Mouse (Mus musculus): ENCODE data around the gene Elmod1. TPM values are rescaled to one million over a fixed set of nuclear protein-coding genes. Genes with fewer than 3 reads are reported as not detected.

Elmod1 gene
- polyA plus RNA-seq, 1 experiment from 2014 or later, result 0.63 TPM

GRCm38 (mm10) chr9:53973929-53974327, 1.2 kb downstream of the Elmod1 start:
- WGBS, result 22% methylated on average over 13 of the region's 13 CpGs
- H3K27me3 ChIP-seq (ENCODE audit: control insufficient read depth, insufficient read depth, low read length), result peaks cover 6% of the 10 kb centered on the region; the same call in 1 of the 2 replicates
- no peak overlapping the region for H3K9ac ChIP-seq (replicated peaks; ENCODE audit: low read length)
- H3K4me1 ChIP-seq (ENCODE audit: control insufficient read depth, insufficient read depth, low read length), result no peaks in the 10 kb centered on the region; the same call in 1 of the 2 replicates
- peak overlapping the region; percentile 53 for H3K4me3 ChIP-seq (ENCODE audit: low read depth, low read length)
- H3K27ac ChIP-seq (replicated peaks; ENCODE audit: low read depth, low read length), result no peak overlapping the region
- DNase-seq (ENCODE audit: low spot score) (peak; percentile 17), ATAC-seq (replicated peaks; ENCODE audit: insufficient number of reproducible peaks, low FRiP score, low TSS enrichment, low read depth) (no peak)
- no peaks in the 10 kb centered on the region for H3K36me3 ChIP-seq (replicated peaks; ENCODE audit: control insufficient read depth, insufficient read depth, low read depth, low read length)
- peak overlapping the region; percentile 95 for H3K4me2 ChIP-seq (ENCODE audit: low read depth, low read length)
- H3K9me3 ChIP-seq (replicated peaks; ENCODE audit: control insufficient read depth, low read length), result no peaks in the 10 kb centered on the region

GRCm38 (mm10) chr9:53973241-53973640, 1.9 kb downstream of the Elmod1 start:
- H3K9me3 ChIP-seq (replicated peaks; ENCODE audit: control insufficient read depth, low read length), result no peaks in the 10 kb centered on the region
- peaks cover 6% of the 10 kb centered on the region; the same call in 1 of the 2 replicates for H3K27me3 ChIP-seq (ENCODE audit: control insufficient read depth, insufficient read depth, low read length)
- no peak overlapping the region for H3K4me2 ChIP-seq (ENCODE audit: low read depth, low read length)
- no peaks in the 10 kb centered on the region for H3K36me3 ChIP-seq (replicated peaks; ENCODE audit: control insufficient read depth, insufficient read depth, low read depth, low read length)
- H3K4me1 ChIP-seq (ENCODE audit: control insufficient read depth, insufficient read depth, low read length), result no peaks in the 10 kb centered on the region; the same call in 1 of the 2 replicates
- no peak overlapping the region for H3K4me3 ChIP-seq (ENCODE audit: low read depth, low read length)
- H3K9ac ChIP-seq (replicated peaks; ENCODE audit: low read length), result no peak overlapping the region
- DNase-seq (ENCODE audit: low spot score), result no peak
- H3K27ac ChIP-seq (replicated peaks; ENCODE audit: low read depth, low read length), result no peak overlapping the region
- no peak for ATAC-seq (replicated peaks; ENCODE audit: insufficient number of reproducible peaks, low FRiP score, low TSS enrichment, low read depth)
- 41% methylated on average over 5 of the region's 5 CpGs for WGBS

DNA sequence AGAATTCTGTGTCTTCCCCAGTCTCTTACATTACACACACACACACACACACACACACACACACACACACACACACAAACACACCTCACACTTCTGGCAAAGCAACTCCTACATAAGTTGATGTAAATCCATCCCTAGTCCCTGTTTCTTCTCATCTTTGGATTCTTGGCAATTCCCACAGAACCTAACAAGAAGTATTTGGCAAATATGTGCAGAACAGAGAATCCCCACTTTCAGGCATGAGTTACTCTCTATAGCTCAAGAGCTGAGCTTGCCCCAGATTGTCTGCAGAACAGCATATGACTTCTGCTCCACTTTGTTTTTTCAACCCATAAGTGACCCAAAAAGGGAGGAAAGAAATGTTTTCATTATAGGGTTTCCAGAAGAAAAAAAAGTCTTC, 2.7 kb downstream of the Elmod1 start:
- peaks cover 6% of the 10 kb centered on the region; the same call in 1 of the 2 replicates for H3K27me3 ChIP-seq (ENCODE audit: control insufficient read depth, insufficient read depth, low read length)
- ATAC-seq (replicated peaks; ENCODE audit: insufficient number of reproducible peaks, low FRiP score, low TSS enrichment, low read depth) (no peak), DNase-seq (ENCODE audit: low spot score) (no peak)
- H3K27ac ChIP-seq (replicated peaks; ENCODE audit: low read depth, low read length), result no peak overlapping the region
- H3K36me3 ChIP-seq (replicated peaks; ENCODE audit: control insufficient read depth, insufficient read depth, low read depth, low read length), result no peaks in the 10 kb centered on the region
- H3K9ac ChIP-seq (replicated peaks; ENCODE audit: low read length), result no peak overlapping the region
- no peak overlapping the region for H3K4me2 ChIP-seq (ENCODE audit: low read depth, low read length)
- no peaks in the 10 kb centered on the region for H3K9me3 ChIP-seq (replicated peaks; ENCODE audit: control insufficient read depth, low read length)
- no peaks in the 10 kb centered on the region; the same call in none of the 2 replicates for H3K4me1 ChIP-seq (ENCODE audit: control insufficient read depth, insufficient read depth, low read length)
- H3K4me3 ChIP-seq (ENCODE audit: low read depth, low read length), result no peak overlapping the region

DNA sequence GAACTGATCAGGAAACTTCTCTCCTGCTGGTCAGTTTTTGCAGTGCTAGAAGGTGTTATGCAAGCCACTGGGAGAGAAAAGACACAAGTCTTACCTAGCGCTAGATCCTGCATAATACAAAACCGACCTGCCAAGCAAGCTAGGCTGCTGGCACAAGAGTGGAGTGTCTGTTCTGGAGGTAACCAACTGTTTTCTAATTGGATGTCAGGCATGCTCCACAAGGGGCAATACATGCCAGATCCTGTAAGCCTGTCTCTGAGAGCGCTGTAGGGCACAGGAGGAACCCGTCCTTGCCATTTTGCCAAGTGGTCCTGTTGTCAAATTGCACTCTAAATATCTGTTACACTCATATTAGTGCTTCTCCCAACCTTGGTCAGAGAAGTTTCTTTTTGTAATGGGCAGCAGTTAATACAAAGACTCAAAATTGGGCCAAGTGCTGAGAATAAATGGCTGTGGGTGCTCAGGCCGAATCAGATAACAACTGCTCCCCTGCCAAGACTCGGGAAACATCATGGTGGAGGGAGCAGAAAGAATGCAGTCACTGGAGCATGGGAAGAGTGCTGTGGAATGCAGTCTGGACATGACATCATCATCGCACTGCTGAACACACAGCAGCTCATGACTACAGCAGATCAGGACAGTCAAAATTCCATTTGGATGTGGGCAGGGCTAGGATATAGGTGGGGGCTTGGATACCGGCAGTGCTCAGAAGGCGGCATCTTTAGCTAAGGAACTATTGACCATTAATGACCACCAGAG, 7.3 kb downstream of the Elmod1 start:
- DNase-seq (ENCODE audit: low spot score) (no peak), ATAC-seq (replicated peaks; ENCODE audit: insufficient number of reproducible peaks, low FRiP score, low TSS enrichment, low read depth) (no peak)
- Histone ChIP-seq H3K27ac (replicated peaks; ENCODE audit: low read depth, low read length) (no peak overlapping the region), H3K36me3 (replicated peaks; ENCODE audit: control insufficient read depth, insufficient read depth, low read depth, low read length) (no peaks in the 10 kb centered on the region), H3K4me3 (ENCODE audit: low read depth, low read length) (no peak overlapping the region), H3K27me3 (ENCODE audit: control insufficient read depth, insufficient read depth, low read length) (no peaks in the 10 kb centered on the region), H3K9ac (replicated peaks; ENCODE audit: low read length) (no peak overlapping the region), H3K9me3 (replicated peaks; ENCODE audit: control insufficient read depth, low read length) (no peaks in the 10 kb centered on the region), H3K4me2 (ENCODE audit: low read depth, low read length) (no peak overlapping the region), H3K4me1 (ENCODE audit: control insufficient read depth, insufficient read depth, low read length) (no peaks in the 10 kb centered on the region; the same call in 1 of the 2 replicates)
- WGBS, result 62% methylated on average over 9 of the region's 9 CpGs

DNA sequence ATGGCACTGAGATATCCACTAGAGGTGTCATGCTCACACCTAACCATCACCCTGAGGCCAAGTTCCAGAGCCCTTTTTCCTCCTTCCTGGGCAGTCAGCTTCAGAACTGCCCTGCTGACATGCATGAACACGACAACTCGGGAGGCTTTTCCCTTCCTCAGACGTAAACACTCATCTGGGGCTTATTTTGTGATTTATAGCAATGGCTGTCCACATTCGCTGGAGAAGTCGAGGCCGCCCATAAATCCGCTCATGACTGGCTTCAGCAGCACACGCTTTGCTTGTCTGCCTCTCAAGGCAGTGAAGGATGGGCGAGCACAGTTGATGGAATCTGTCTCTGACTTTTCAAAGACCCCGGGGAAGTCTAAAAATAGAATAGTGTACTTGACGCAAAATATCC, 18.1 kb downstream of the Elmod1 start:
- Histone ChIP-seq H3K27ac (replicated peaks; ENCODE audit: low read depth, low read length) (no peak overlapping the region), H3K4me3 (ENCODE audit: low read depth, low read length) (no peak overlapping the region), H3K36me3 (replicated peaks; ENCODE audit: control insufficient read depth, insufficient read depth, low read depth, low read length) (no peaks in the 10 kb centered on the region), H3K4me1 (ENCODE audit: control insufficient read depth, insufficient read depth, low read length) (no peaks in the 10 kb centered on the region), H3K4me2 (ENCODE audit: low read depth, low read length) (no peak overlapping the region), H3K9me3 (replicated peaks; ENCODE audit: control insufficient read depth, low read length) (no peaks in the 10 kb centered on the region), H3K9ac (replicated peaks; ENCODE audit: low read length) (no peak overlapping the region), H3K27me3 (ENCODE audit: control insufficient read depth, insufficient read depth, low read length) (no peaks in the 10 kb centered on the region)
- WGBS, result 81% methylated on average over 11 of the region's 11 CpGs
- DNase-seq (ENCODE audit: low spot score) (no peak), ATAC-seq (replicated peaks; ENCODE audit: insufficient number of reproducible peaks, low FRiP score, low TSS enrichment, low read depth) (no peak)

DNA sequence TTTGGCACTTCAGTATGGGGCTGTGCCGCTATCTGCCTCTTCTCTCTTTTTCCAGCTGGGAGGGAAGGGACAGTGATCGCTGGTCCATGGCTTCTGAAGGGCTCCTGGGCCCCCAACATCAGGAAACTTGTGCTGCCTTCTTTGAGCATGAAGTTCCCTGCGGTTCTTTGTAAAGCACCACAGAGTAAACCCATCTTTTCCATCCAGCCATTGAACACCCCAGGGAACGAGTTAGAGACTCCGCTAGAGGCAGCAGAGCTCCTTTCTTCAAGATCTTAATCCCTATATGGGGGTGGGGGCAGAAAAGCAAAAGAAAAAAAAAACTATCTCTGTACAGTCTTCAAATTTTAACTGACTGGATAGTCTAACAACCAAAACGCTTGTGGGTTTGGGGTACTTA, 20.2 kb downstream of the Elmod1 start:
- no peak for ATAC-seq (replicated peaks; ENCODE audit: insufficient number of reproducible peaks, low FRiP score, low TSS enrichment, low read depth)

DNA sequence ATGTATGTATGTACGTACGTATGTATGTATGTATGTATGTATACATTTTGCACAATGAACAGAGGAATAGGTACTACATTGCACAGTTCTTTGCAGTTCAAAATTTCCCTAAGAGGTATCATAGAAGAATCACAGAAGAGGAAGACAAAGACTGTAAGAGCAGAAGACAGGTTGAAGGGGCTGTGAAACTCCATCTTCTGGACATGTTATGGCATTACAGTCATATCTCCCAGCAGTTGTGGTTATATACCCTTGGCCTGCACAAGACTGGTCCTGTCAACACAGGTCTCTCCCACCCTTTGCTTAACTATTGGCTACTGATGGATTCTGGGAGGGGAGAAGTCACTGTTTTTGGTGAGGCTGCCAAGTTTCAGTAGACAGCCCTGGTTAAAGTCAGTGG, 27.6 kb downstream of the Elmod1 start:
- Histone ChIP-seq H3K9me3 (replicated peaks; ENCODE audit: control insufficient read depth, low read length) (no peaks in the 10 kb centered on the region), H3K9ac (replicated peaks; ENCODE audit: low read length) (no peak overlapping the region), H3K27ac (replicated peaks; ENCODE audit: low read depth, low read length) (no peak overlapping the region), H3K4me1 (ENCODE audit: control insufficient read depth, insufficient read depth, low read length) (no peaks in the 10 kb centered on the region), H3K4me2 (ENCODE audit: low read depth, low read length) (no peak overlapping the region), H3K36me3 (replicated peaks; ENCODE audit: control insufficient read depth, insufficient read depth, low read depth, low read length) (no peaks in the 10 kb centered on the region), H3K4me3 (ENCODE audit: low read depth, low read length) (no peak overlapping the region), H3K27me3 (ENCODE audit: control insufficient read depth, insufficient read depth, low read length) (no peaks in the 10 kb centered on the region)
- ATAC-seq (replicated peaks; ENCODE audit: insufficient number of reproducible peaks, low FRiP score, low TSS enrichment, low read depth), result no peak
- 92% methylated on average over 2 of the region's 2 CpGs for WGBS
- no peak for DNase-seq (ENCODE audit: low spot score)

More for the DNA sequence above, 20.2 kb downstream of the Elmod1 start:
- H3K27me3 ChIP-seq (ENCODE audit: control insufficient read depth, insufficient read depth, low read length), result no peaks in the 10 kb centered on the region
- no peaks in the 10 kb centered on the region for H3K4me1 ChIP-seq (ENCODE audit: control insufficient read depth, insufficient read depth, low read length)
- H3K27ac ChIP-seq (replicated peaks; ENCODE audit: low read depth, low read length), result no peak overlapping the region
- H3K9me3 ChIP-seq (replicated peaks; ENCODE audit: control insufficient read depth, low read length), result no peaks in the 10 kb centered on the region
- no peak overlapping the region; the same call in 1 of the 2 replicates for H3K9ac ChIP-seq (replicated peaks; ENCODE audit: low read length)
- H3K4me2 ChIP-seq (ENCODE audit: low read depth, low read length), result no peak overlapping the region
- 19% methylated on average over 6 of the region's 6 CpGs for WGBS
- no peak overlapping the region for H3K4me3 ChIP-seq (ENCODE audit: low read depth, low read length)
- no peak for DNase-seq (ENCODE audit: low spot score)
- H3K36me3 ChIP-seq (replicated peaks; ENCODE audit: control insufficient read depth, insufficient read depth, low read depth, low read length), result no peaks in the 10 kb centered on the region

DNA sequence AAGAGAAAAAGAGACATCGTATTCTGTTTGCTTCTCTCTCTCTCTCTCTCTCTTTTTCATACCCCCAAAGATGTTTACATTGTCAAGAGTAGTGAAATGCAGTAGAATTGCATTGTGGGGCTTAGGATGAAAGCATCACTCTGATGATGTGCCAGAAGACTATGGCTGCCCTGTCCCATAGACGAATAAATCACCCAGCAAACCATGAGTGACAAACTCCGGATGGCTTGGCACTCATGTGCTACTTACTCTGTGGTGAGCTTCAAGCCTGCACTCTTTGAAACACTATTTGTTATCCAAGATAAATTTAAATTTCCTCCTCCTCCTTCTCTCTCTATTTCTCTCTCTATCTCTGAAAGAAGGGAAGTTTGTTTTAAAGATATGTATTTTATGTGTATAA, 36.5 kb downstream of the Elmod1 start:
- no peak for DNase-seq (ENCODE audit: low spot score)
- no peak for ATAC-seq (replicated peaks; ENCODE audit: insufficient number of reproducible peaks, low FRiP score, low TSS enrichment, low read depth)
- no peak overlapping the region for H3K27ac ChIP-seq (replicated peaks; ENCODE audit: low read depth, low read length)
- H3K27me3 ChIP-seq (ENCODE audit: control insufficient read depth, insufficient read depth, low read length), result no peaks in the 10 kb centered on the region
- no peaks in the 10 kb centered on the region for H3K4me1 ChIP-seq (ENCODE audit: control insufficient read depth, insufficient read depth, low read length)
- no peak overlapping the region for H3K4me3 ChIP-seq (ENCODE audit: low read depth, low read length)
- no peak overlapping the region for H3K4me2 ChIP-seq (ENCODE audit: low read depth, low read length)
- H3K36me3 ChIP-seq (replicated peaks; ENCODE audit: control insufficient read depth, insufficient read depth, low read depth, low read length), result no peaks in the 10 kb centered on the region
- H3K9ac ChIP-seq (replicated peaks; ENCODE audit: low read length), result no peak overlapping the region
- 86% methylated on average over 3 of the region's 3 CpGs for WGBS
- no peaks in the 10 kb centered on the region for H3K9me3 ChIP-seq (replicated peaks; ENCODE audit: control insufficient read depth, low read length)
